Mouse (Mus musculus) telencephalon, adult 2 months (tissue): Measurements from ENCODE around the gene Wdr5.

Experiments
- DNase-seq: peaks from one replicate; pipeline ENCODE4 v3.0.0-alpha.2; 2011; ENCODE audit warnings: low read depth, low spot score

The Wdr5 gene

GRCm38 (mm10) chr2:27548664-27549369 lies 33.9 kb downstream of the Wdr5 start:
- no peak for DNase-seq

GRCm38 (mm10) chr2:27552620-27553287 lies 37.8 kb downstream of the Wdr5 start:
- no peak for DNase-seq

GRCm38 (mm10) chr2:27554308-27554707 lies 39.4 kb downstream of the Wdr5 start:
- DNase-seq = no peak

DNA sequence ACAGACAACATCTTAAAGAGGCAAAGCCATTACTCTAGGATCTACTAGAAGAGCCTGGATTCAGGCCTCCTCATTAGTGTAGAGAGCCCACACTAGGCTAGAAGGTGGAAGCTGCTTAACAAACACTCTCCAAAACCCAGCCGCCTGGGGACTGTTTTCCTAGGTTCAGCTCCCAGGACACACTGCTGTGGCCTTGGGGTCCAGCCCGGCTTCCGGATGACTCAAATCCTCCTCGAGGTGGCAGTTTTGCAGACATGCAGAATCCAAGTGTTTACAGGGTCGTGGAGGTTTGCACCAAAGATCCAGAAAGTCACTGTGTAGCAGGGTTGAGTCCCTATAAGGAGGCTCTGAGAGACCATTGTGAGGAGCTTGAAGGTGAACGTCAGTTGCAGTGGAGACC lies 42.0 kb downstream of the Wdr5 start:
- DNase-seq = no peak

GRCm38 (mm10) chr2:27560708-27561123 lies 45.8 kb downstream of the Wdr5 start:
- no peak for DNase-seq

GRCm38 (mm10) chr2:27561159-27561558 lies 46.2 kb downstream of the Wdr5 start:
- no peak for DNase-seq

GRCm38 (mm10) chr2:27561829-27562228 lies 46.9 kb downstream of the Wdr5 start:
- no peak for DNase-seq

DNA sequence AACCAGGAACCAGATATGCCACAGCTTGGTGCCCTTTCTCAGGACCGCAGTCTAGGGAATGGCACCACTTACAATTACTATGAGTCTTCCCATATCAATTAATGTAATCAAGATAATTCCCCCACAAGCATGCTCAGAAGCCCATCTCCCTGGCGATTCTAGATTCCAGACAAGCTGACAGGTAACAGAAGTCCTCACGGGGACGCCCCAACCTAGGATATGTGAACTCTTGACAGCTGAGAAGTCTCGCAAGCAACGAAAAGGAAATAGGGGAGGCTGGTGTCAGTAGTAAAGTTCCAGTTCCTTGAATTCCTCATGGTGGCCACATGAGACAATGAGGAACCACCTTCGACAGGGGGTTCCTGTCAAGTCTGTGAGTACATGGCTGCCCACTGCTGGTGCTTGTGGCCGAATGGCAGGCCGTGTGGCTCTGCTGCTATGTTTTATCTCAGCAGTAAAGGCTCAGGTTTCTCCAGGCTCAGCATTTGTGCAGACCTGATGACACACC lies 48.7 kb downstream of the Wdr5 start:
- no peak for DNase-seq

DNA sequence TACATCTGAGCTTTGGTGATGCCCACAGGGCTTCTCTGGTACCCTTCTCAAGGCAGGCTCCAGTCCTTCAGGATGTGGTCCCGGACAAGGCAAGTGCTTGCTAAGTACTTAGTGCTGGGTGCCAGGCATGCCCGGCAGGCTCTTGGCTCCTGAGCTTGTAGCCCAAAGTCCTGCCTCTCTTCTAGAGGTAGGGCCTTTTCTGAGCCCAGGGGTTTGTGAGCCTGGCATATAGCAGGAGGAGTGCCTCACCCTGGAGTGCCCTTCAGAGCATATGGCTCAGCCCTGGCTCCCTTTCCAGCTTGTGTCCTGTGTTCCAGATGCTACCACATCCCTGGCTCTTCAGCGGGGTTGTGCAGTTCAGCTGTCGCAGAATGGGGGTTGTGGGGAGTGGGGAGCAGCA lies 49.7 kb downstream of the Wdr5 start:
- no peak for DNase-seq

GRCm38 (mm10) chr2:27565316-27566103 lies 50.6 kb downstream of the Wdr5 start:
- no peak for DNase-seq

DNA sequence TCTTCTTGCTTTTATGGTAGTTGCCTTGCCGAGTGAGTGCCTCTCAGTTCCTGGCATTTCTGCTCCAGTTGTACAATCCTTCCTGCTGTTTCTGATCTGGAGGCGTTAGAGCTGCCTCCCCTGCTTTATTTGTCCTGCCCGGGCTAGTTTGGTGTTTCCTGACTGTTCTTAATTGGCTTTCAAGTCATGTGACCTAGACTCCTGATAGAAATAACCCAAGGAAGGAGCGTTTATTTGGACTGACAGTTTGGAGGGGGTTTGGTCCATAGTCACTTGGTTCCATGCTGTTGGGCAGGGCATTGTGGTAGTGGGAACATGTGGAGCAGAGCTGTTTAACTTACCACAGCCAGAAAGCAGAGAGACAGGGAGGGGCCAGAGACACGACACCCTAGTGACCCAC lies 55.9 kb downstream of the Wdr5 start:
- DNase-seq = no peak

- DNase-seq = no peak
These were observed 57.4 kb downstream of the Wdr5 start for GRCm38 (mm10) chr2:27572261-27572793.

- peak; percentile 94 for DNase-seq
These were observed 58.1 kb downstream of the Wdr5 start for GRCm38 (mm10) chr2:27572928-27573627.

DNA sequence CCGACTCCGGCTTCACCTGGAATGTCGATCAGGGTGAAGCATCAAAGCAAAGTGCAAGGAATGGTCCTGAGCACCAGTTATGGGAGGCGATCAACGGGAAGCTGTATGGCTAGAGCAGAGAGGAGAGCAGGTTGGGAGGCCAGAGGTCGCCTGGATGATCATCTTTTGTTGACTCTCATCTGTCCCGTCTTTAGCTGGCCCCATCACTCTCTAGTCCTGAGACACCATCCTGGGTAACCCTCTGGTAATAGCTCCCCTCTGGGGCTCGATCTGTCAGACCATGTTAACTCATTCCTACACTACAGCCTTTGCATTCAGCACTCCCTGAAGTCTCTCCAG lies 58.6 kb downstream of the Wdr5 start:
- no peak for DNase-seq

GRCm38 (mm10) chr2:27576416-27576815 lies 61.5 kb downstream of the Wdr5 start:
- no peak for DNase-seq

GRCm38 (mm10) chr2:27578552-27578951 lies 63.6 kb downstream of the Wdr5 start:
- no peak for DNase-seq

GRCm38 (mm10) chr2:27582112-27582511 lies 67.2 kb downstream of the Wdr5 start:
- no peak for DNase-seq

- DNase-seq = no peak
These were observed 68.1 kb downstream of the Wdr5 start for GRCm38 (mm10) chr2:27583019-27583418.

- no peak for DNase-seq
These were observed 69.6 kb downstream of the Wdr5 start for GRCm38 (mm10) chr2:27584546-27584945.
